Mouse (Mus musculus) thymus, adult 2 months (tissue): ENCODE results near the gene Gria3.

ENCODE experiments used
- CTCF ChIP-seq: fragments of 200-500 bp; IDR thresholded peaks from 2 replicates; pipeline ENCODE4 v1.5.1; 2012; ENCODE audit warnings: mild to moderate bottlenecking, control low read depth, low read length, moderate library complexity, borderline replicate concordance; ENCODE audit not compliant: control insufficient read depth, poor library complexity, insufficient read depth; ENCODE audit errors: extremely low read depth
- POLR2A ChIP-seq: fragments of 200-500 bp; IDR thresholded peaks from 2 replicates; pipeline ENCODE4 v1.6.1; 2012; ENCODE audit warnings: mild to moderate bottlenecking, low read length, control low read depth, moderate library complexity; ENCODE audit not compliant: control insufficient read depth, poor library complexity, insufficient read depth; ENCODE audit errors: extremely low read depth

DNA sequence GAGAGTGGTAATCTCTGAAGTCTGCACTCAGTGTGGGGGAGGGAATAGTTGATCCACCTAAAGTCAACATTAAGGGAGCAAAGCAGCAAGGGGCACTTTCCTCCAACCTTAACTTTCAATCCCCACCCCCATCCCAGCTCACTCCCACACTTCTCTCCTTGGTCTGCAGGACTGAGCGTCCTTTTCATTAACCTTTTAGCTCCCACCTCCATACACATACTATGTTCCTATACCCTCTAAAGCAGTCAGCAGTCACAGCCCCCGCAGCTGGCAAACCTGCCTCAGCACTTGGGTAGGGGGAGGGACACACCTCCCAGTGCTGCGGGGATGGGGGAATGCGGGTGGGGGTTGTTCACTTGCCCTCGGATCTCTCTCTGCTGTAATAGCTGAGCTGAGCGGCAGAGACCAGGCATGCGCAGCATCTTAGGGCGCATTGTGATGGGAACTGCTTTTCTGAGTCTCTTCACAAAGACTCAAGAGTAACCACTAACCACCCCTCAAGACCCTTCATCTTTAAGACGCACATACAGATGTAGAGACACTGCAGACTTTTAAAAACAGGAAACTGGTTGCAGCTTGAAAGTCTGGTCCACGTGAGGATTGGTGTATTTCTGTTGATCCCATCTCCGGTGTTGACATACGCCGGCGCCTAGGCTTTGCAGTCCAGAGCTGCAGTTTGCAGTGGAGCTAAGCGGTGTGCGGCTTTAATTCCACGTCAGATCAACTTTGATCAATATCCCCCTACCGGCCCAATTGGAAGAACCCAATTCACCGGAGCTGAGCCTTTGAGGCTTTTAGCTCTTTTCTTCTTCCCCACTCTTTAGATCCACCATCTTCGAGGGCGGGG is at the start of gene Gria3:
- no peak for TF ChIP-seq CTCF
- no peak for TF ChIP-seq POLR2A
